Mouse (Mus musculus): ENCODE measurements around the gene A26c2. TPM values are rescaled to one million over a fixed set of nuclear protein-coding genes. Genes with fewer than 3 reads are reported as not detected.

A26c2 gene
- not detected in 2 replicates for polyA plus RNA-seq (2014; fragmentation: Nextera tagmentation; extraction: Ambion mirVana)

DNA sequence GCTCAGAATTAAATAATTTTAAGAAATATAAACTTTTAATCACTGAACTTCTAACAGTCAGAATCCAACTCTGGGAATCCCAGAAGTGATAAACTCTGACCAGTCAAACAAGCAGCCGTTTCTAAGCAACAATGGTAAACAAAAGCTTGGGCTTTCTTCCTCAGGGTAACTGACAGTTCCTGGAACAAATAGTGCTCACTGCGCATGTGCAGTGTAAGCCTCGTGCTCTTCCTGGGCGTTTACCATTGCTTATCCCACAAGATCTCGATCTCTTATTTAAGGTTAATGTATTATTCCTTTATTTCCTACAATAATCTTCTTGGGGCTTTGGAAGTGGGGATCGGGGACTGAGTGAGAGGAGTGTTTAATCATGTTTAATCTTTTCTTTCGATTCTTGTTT is at the start of gene A26c2:
A26c2 (minus strand) TSS at position 101 of the 400 bp plus-strand sequence.
- H3K4me1 ChIP-seq (ENCODE audit: control insufficient read depth, insufficient read depth, low read length): no peaks in the 10 kb centered on the region
- H3K27me3 ChIP-seq (ENCODE audit: control insufficient read depth, insufficient read depth, low read length): no peaks in the 10 kb centered on the region
- no peak within 1 kb of the TSS for H3K4me2 ChIP-seq (ENCODE audit: low read depth)
- DNase-seq (ENCODE audit: low spot score) (no peak), ATAC-seq (ENCODE audit: insufficient read depth, low FRiP score, low TSS enrichment) (no peak)
- no peak within 1 kb of the TSS for H3K9ac ChIP-seq (ENCODE audit: low read length)
- no peak within 1 kb of the TSS for H3K27ac ChIP-seq (ENCODE audit: low read depth, low read length)
- WGBS: 83% methylated on average over 7 of the region's 7 CpGs
- no peaks in the 10 kb centered on the region for H3K36me3 ChIP-seq (ENCODE audit: control insufficient read depth, insufficient read depth, low read length)
- no peak within 1 kb of the TSS for H3K4me3 ChIP-seq (ENCODE audit: low read depth, low read length)
- H3K9me3 ChIP-seq (ENCODE audit: control insufficient read depth, low read length): no peaks in the 10 kb centered on the region

DNA sequence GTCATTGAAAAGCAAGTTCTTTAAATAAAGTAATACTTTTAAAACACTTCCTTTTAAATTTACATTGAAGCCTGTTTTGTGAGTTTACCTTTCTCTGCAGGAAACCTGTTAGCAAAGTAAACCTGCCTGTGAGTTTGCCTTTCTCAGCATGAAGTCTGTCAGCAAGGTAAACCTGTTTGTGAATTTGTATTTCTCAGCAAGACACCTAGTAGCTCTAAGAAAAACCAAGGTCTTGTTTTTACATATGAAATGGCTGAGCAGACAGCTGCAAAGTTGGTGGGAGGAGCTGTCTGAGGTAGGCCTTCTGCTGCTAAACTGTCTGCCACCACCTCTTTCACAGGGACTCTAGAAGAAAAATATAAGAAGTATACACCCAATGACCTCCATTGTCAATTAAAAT is 28.0 kb upstream of the A26c2 start:
- Histone ChIP-seq H3K27ac (ENCODE audit: low read depth, low read length) (no peak overlapping the region), H3K4me2 (ENCODE audit: low read depth) (no peak overlapping the region), H3K4me3 (ENCODE audit: low read depth, low read length) (no peak overlapping the region), H3K9ac (ENCODE audit: low read length) (no peak overlapping the region), H3K4me1 (ENCODE audit: control insufficient read depth, insufficient read depth, low read length) (no peaks in the 10 kb centered on the region), H3K9me3 (ENCODE audit: control insufficient read depth, low read length) (no peaks in the 10 kb centered on the region), H3K27me3 (ENCODE audit: control insufficient read depth, insufficient read depth, low read length) (no peaks in the 10 kb centered on the region), H3K36me3 (ENCODE audit: control insufficient read depth, insufficient read depth, low read length) (no peaks in the 10 kb centered on the region)
- no peak for DNase-seq (ENCODE audit: low spot score)
- ATAC-seq (ENCODE audit: insufficient read depth, low FRiP score, low TSS enrichment): no peak
